Mouse (Mus musculus): ENCODE measurements around the gene Enpp7. TPM values are rescaled to one million over a fixed set of nuclear protein-coding genes. Genes with fewer than 3 reads are reported as not detected.

The Enpp7 gene
- total and polyA plus RNA-seq, 2 experiments from 2014 or later, result not detected

DNA sequence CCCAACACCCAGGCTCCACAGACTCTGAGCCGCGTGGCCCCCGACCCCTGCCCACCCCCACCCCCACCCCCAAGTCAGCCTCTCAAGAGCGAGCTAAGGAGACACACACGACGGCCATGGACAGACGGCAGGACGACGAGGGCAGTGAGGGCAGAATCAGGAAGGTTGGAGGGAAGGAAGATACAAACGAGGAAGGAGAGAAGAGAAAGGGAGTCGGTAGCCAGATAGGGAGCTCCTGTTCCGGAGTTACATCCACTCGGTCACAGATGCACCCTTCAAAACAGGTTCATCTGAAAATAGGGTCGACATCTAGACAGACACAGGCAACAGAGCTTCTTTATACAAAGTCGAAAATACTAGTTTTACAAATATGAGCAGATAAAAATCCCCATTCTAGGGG, 48.5 kb downstream of the Enpp7 start:
- TF ChIP-seq CTCF (IDR thresholded peaks at IDR 0.05; ENCODE audit: low read depth) (no peak), EP300 (IDR thresholded peaks at IDR 0.05; ENCODE audit: low read depth) (no peak)
- no peak overlapping the region for H3K27ac ChIP-seq (ENCODE audit: low read depth)
- DNase-seq (ENCODE audit: low spot score) (no peak), ATAC-seq (ENCODE audit: insufficient read depth, low read depth) (no peak)
- H3K36me3 ChIP-seq (replicated peaks; ENCODE audit: control insufficient read depth, insufficient read depth, low read length), result peaks cover 8% of the 10 kb centered on the region
- peaks cover 50% of the 10 kb centered on the region for H3K27me3 ChIP-seq (ENCODE audit: control insufficient read depth, insufficient read depth, low read length)
- no peak overlapping the region for H3K9ac ChIP-seq (replicated peaks; ENCODE audit: low read depth, low read length)
- H3K4me2 ChIP-seq (ENCODE audit: low read depth, low read length), result peak overlapping the region; percentile 72; the same call in 1 of the 2 replicates
- H3K4me3 ChIP-seq (ENCODE audit: low read depth, low read length), result peak overlapping the region; percentile 48
- 16% methylated on average over 15 of the region's 15 CpGs for WGBS
- H3K9me3 ChIP-seq (replicated peaks; ENCODE audit: control insufficient read depth, low read length), result no peaks in the 10 kb centered on the region
- peaks cover 18% of the 10 kb centered on the region for H3K4me1 ChIP-seq (ENCODE audit: control insufficient read depth, insufficient read depth)

- H3K4me3 ChIP-seq (ENCODE audit: low read depth, low read length), result peak overlapping the region; percentile 48
- H3K9ac ChIP-seq (replicated peaks; ENCODE audit: low read depth, low read length), result peak overlapping the region; percentile 45
- H3K4me2 ChIP-seq (ENCODE audit: low read depth, low read length), result peak overlapping the region; percentile 72
- H3K27ac ChIP-seq (ENCODE audit: low read depth), result no peak overlapping the region
- H3K27me3 ChIP-seq (ENCODE audit: control insufficient read depth, insufficient read depth, low read length), result peaks cover 57% of the 10 kb centered on the region
- WGBS, result 5% methylated on average over 57 of the region's 57 CpGs
- H3K9me3 ChIP-seq (replicated peaks; ENCODE audit: control insufficient read depth, low read length), result no peaks in the 10 kb centered on the region
- H3K4me1 ChIP-seq (ENCODE audit: control insufficient read depth, insufficient read depth), result peaks cover 18% of the 10 kb centered on the region
- H3K36me3 ChIP-seq (replicated peaks; ENCODE audit: control insufficient read depth, insufficient read depth, low read length), result peaks cover 8% of the 10 kb centered on the region
- no peak for TF ChIP-seq CTCF (IDR thresholded peaks at IDR 0.05; ENCODE audit: low read depth)
- TF ChIP-seq EP300 (IDR thresholded peaks at IDR 0.05; ENCODE audit: low read depth), result no peak
- ATAC-seq (ENCODE audit: insufficient read depth, low read depth) (no peak), DNase-seq (ENCODE audit: low spot score) (no peak)
Observed at GRCm38 (mm10) chr11:119036934-119037779, 49.2 kb downstream of the Enpp7 start.

DNA sequence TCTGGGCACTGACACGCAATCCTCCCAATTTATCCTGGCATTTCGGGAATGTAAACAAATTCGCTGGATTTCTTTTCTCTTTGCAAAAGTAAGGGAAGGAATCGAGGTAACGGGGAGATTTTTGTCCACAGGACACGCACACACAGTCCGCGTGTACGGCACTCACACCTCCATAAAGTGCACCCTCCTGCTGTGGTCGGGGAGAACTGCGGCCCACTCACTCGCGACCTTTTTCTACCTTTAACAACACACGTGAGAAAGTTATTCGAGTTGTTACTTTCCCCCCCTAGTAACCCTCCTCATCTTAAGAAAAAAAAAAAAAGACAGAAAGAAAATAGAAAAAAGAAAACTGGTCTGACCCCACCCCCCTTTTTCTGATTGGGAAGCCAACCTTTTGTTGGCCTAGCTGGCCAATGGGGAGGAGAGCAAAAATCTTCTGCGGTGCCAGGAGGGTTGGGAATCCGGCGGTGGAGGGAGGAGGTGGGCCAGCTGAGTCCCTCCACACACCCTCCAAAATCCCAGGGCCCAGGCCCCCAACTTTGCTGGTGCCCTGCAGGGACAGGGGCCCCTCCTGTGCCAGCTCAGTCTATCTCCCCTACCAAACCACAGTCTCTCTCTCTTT, 49.9 kb downstream of the Enpp7 start:
- DNase-seq (ENCODE audit: low spot score), result no peak
- peak overlapping the region; percentile 48 for H3K4me3 ChIP-seq (ENCODE audit: low read depth, low read length)
- H3K27ac ChIP-seq (ENCODE audit: low read depth), result no peak overlapping the region
- peaks cover 65% of the 10 kb centered on the region for H3K27me3 ChIP-seq (ENCODE audit: control insufficient read depth, insufficient read depth, low read length)
- no peaks in the 10 kb centered on the region for H3K9me3 ChIP-seq (replicated peaks; ENCODE audit: control insufficient read depth, low read length)
- no peak for TF ChIP-seq EP300 (IDR thresholded peaks at IDR 0.05; ENCODE audit: low read depth)
- no peak for TF ChIP-seq CTCF (IDR thresholded peaks at IDR 0.05; ENCODE audit: low read depth)
- H3K9ac ChIP-seq (replicated peaks; ENCODE audit: low read depth, low read length), result no peak overlapping the region
- H3K4me2 ChIP-seq (ENCODE audit: low read depth, low read length), result peak overlapping the region; percentile 72
- WGBS, result 54% methylated on average over 18 of the region's 18 CpGs
- peaks cover 18% of the 10 kb centered on the region for H3K4me1 ChIP-seq (ENCODE audit: control insufficient read depth, insufficient read depth)
- peaks cover 8% of the 10 kb centered on the region for H3K36me3 ChIP-seq (replicated peaks; ENCODE audit: control insufficient read depth, insufficient read depth, low read length)
- ATAC-seq (ENCODE audit: insufficient read depth, low read depth), result no peak

GRCm38 (mm10) chr11:119038744-119039484, 50.9 kb downstream of the Enpp7 start:
- H3K4me2 ChIP-seq (ENCODE audit: low read depth, low read length), result no peak overlapping the region
- H3K9me3 ChIP-seq (replicated peaks; ENCODE audit: control insufficient read depth, low read length), result no peaks in the 10 kb centered on the region
- ATAC-seq (ENCODE audit: insufficient read depth, low read depth), result no peak
- H3K36me3 ChIP-seq (replicated peaks; ENCODE audit: control insufficient read depth, insufficient read depth, low read length), result peaks cover 8% of the 10 kb centered on the region
- no peak overlapping the region for H3K27ac ChIP-seq (ENCODE audit: low read depth)
- no peak overlapping the region for H3K9ac ChIP-seq (replicated peaks; ENCODE audit: low read depth, low read length)
- WGBS, result 75% methylated on average over 22 of the region's 22 CpGs
- no peak for TF ChIP-seq EP300 (IDR thresholded peaks at IDR 0.05; ENCODE audit: low read depth)
- no peak for TF ChIP-seq CTCF (IDR thresholded peaks at IDR 0.05; ENCODE audit: low read depth)
- H3K4me1 ChIP-seq (ENCODE audit: control insufficient read depth, insufficient read depth), result peaks cover 18% of the 10 kb centered on the region
- H3K4me3 ChIP-seq (ENCODE audit: low read depth, low read length), result no peak overlapping the region
- DNase-seq (ENCODE audit: low spot score), result no peak
- H3K27me3 ChIP-seq (ENCODE audit: control insufficient read depth, insufficient read depth, low read length), result peaks cover 65% of the 10 kb centered on the region

DNA sequence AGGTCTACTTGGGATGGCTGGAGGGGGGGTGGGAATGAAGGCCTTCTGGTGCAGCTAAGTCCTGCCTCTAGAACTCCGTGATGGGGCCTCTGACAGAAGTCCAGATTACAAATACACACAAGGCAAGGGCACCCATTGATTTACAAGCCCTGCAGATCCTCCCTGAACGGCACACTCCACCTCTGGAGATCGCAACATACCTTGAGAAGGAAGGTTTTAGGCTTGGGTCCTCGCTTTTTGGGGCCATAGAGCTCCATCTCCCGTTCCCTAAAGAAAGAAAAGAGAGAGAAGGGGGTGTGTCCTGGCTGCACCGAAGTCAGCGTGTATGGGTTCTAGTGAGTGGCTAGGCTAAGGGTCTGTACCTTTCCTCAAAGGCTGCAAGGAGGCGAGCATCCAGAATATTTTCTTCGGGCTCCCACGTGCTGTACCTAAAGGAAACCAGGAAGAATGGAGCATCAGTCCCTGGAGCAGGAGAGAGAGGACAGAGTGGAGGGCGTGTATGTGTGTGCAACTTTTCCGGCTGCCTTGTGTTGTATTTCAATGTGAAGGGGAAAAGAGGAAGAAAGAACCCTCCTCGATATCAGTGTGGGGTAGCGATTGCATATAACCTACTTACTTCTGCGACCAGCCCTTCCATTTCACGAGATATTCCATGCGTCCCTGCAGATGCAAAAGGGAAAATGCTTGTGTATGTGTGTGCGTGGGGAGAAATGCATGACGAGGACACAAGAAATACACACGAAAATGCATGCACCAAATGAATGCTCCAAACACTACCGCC, 51.9 kb downstream of the Enpp7 start:
- Histone ChIP-seq H3K27ac (ENCODE audit: low read depth) (no peak overlapping the region), H3K4me3 (ENCODE audit: low read depth, low read length) (peak overlapping the region; percentile 74), H3K4me2 (ENCODE audit: low read depth, low read length) (peak overlapping the region; percentile 75), H3K4me1 (ENCODE audit: control insufficient read depth, insufficient read depth) (peaks cover 15% of the 10 kb centered on the region), H3K9ac (replicated peaks; ENCODE audit: low read depth, low read length) (peak overlapping the region; percentile 68), H3K9me3 (replicated peaks; ENCODE audit: control insufficient read depth, low read length) (no peaks in the 10 kb centered on the region), H3K27me3 (ENCODE audit: control insufficient read depth, insufficient read depth, low read length) (peaks cover 66% of the 10 kb centered on the region), H3K36me3 (replicated peaks; ENCODE audit: control insufficient read depth, insufficient read depth, low read length) (peaks cover 8% of the 10 kb centered on the region)
- no peak for DNase-seq (ENCODE audit: low spot score)
- ATAC-seq (ENCODE audit: insufficient read depth, low read depth), result no peak
- TF ChIP-seq EP300 (IDR thresholded peaks at IDR 0.05; ENCODE audit: low read depth) (no peak), CTCF (IDR thresholded peaks at IDR 0.05; ENCODE audit: low read depth) (no peak)
- WGBS, result 22% methylated on average over 21 of the region's 21 CpGs
